Mouse (Mus musculus): ENCODE measurements around the gene Fam71d.

- TF ChIP-seq CTCF (IDR thresholded peaks at IDR 0.05; ENCODE audit: extremely low read depth, insufficient read length, insufficient replicate concordance, low read depth, low read length): no peak
- TF ChIP-seq POLR2A (IDR thresholded peaks at IDR 0.05; ENCODE audit: low read depth, low read length): no peak
Measured at GRCm38 (mm10) chr12:78645282-78645681, 46.1 kb upstream of the Fam71d start.

Data from small intestine, adult 2 months (tissue).